Mouse (Mus musculus) megakaryocyte, embryonic 14.5 days (primary cell): ENCODE results near the gene Slc39a11. TPM values are rescaled to one million over a fixed set of nuclear protein-coding genes. Genes with fewer than 3 reads are reported as not detected.
"Not testable (repeated sequence)": the region's sequence is repeated elsewhere in the genome, so short reads cannot be mapped to it uniquely, and the experiment has no call there.

Experiments used
- H3K27me3 ChIP-seq: replicated peaks from 2 replicates; pipeline ENCODE3; 2012; ENCODE audit warnings: inconsistent platforms
- H3K36me3 ChIP-seq: replicated peaks from 2 replicates; pipeline ENCODE3; 2012; ENCODE audit warnings: low read length, inconsistent platforms, mixed read lengths
- H3K4me1 ChIP-seq: 2 replicates; pipeline ENCODE4 v1.6.1; 2012; ENCODE audit warnings: inconsistent platforms
- H3K4me3 ChIP-seq: replicated peaks from 2 replicates; pipeline ENCODE3; 2012; ENCODE audit warnings: moderate library complexity, mild to moderate bottlenecking, inconsistent platforms
- H3K9me3 ChIP-seq: 2 replicates; pipeline ENCODE4 v1.6.1; 2012; ENCODE audit warnings: inconsistent platforms
- FLI1 ChIP-seq: IDR thresholded peaks from 2 replicates; pipeline ENCODE4 v1.6.1; 2012; ENCODE audit warnings: low read length, inconsistent platforms, mixed read lengths
- GATA1 ChIP-seq: IDR thresholded peaks from 3 replicates; pipeline ENCODE4 v1.6.1; 2012; ENCODE audit warnings: mixed read lengths, low read length, inconsistent platforms, borderline replicate concordance
- polyA plus RNA-seq: library from polyadenylated mRNA; stranded (reverse); fragments of >175 nt; gene quantifications from 2 replicates; pipeline ENCODE4 v1.2.3, GENCODE M21; 2012; ENCODE audit warnings: low replicate concordance; ENCODE audit not compliant: insufficient read depth

Slc39a11 gene
- polyA plus RNA-seq, 1 experiment, result 20.6 TPM

GRCm38 (mm10) chr11:113667704-113668103 is 17.8 kb upstream of the Slc39a11 start:
- TF ChIP-seq FLI1 (no peak), GATA1 (no peak)
- Histone ChIP-seq H3K9me3 (no peaks in the 10 kb centered on the region), H3K27me3 (no peaks in the 10 kb centered on the region), H3K4me3 (peak overlapping the region; percentile 12), H3K36me3 (peaks cover 89% of the 10 kb centered on the region), H3K4me1 (peaks cover 58% of the 10 kb centered on the region)

DNA sequence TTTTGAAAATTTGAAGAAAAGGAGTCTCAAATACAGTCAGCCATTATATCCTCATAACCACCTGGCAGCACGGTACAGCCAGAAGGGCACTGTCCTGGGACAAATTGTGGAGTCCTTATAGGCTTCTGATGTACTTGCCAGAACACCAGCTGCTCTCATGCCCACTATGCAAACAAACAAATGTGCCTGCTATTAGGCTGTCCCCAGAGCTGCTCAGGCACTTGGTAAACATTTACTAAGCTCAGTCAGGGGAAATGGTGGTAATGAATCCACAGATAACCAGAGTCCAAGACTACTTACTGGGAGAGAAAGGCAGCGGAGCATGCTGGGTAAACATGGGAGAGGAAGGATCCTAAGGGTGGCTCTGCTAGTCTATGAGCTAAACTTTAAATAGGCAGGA is 17.2 kb upstream of the Slc39a11 start:
- Histone ChIP-seq H3K9me3 (no peaks in the 10 kb centered on the region), H3K36me3 (peaks cover 89% of the 10 kb centered on the region), H3K27me3 (no peaks in the 10 kb centered on the region), H3K4me3 (peak overlapping the region; percentile 50), H3K4me1 (peaks cover 59% of the 10 kb centered on the region)
- no peak for TF ChIP-seq GATA1
- TF ChIP-seq FLI1, result no peak

- Histone ChIP-seq H3K27me3 (no peaks in the 10 kb centered on the region), H3K9me3 (no peaks in the 10 kb centered on the region), H3K4me1 (peaks cover 62% of the 10 kb centered on the region), H3K36me3 (peaks cover 89% of the 10 kb centered on the region), H3K4me3 (peak overlapping the region; percentile 64)
- no peak for TF ChIP-seq GATA1
- TF ChIP-seq FLI1, result no peak
Measured at GRCm38 (mm10) chr11:113666648-113667047, 16.8 kb upstream of the Slc39a11 start.

DNA sequence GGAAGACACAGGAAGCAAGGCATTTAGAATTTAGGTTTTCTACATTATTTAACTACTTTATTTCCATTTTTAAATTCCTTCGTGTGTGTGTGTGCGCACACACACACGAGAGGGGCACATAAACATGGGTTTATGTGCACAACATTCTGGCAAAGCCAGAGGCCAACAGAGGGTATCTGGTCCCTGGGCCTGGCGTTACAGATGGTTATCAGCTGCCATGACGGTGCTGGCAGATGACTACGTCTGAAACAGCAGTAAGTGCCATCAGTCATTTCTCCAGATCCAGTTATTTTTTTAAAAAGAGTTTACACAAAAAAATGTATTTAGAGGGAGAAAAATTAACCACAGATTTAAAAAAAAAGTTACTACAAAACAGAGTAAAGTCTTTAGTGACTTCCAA is 16.3 kb upstream of the Slc39a11 start:
- no peaks in the 10 kb centered on the region for H3K27me3 ChIP-seq
- peaks cover 89% of the 10 kb centered on the region for H3K36me3 ChIP-seq
- no peak for TF ChIP-seq FLI1
- TF ChIP-seq GATA1, result no peak
- H3K4me3 ChIP-seq, result no peak overlapping the region
- no peaks in the 10 kb centered on the region for H3K9me3 ChIP-seq
- H3K4me1 ChIP-seq, result peaks cover 60% of the 10 kb centered on the region

DNA sequence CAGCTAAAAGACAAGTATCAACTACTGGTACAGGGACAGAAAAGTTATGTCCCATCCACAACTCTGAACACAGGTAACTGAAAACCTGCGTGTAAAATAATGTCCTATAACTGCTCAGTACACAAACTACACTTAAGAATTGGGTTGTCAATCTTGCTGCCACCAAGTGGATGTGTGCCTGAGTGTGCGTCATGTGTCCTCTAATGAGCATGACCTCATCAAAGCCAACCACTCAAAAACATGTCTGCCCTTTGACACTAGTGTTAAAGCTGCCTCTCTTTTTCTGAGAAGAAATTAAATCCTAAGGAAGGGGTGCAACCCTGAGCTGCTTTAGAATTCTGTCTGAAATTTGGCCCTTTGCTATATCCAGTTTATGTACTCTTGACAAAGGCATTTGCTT is 14.4 kb upstream of the Slc39a11 start:
- no peaks in the 10 kb centered on the region for H3K27me3 ChIP-seq
- H3K9me3 ChIP-seq, result no peaks in the 10 kb centered on the region
- H3K4me3 ChIP-seq, result no peak overlapping the region
- peaks cover 50% of the 10 kb centered on the region for H3K4me1 ChIP-seq
- peaks cover 93% of the 10 kb centered on the region for H3K36me3 ChIP-seq
- no peak for TF ChIP-seq GATA1
- no peak for TF ChIP-seq FLI1

DNA sequence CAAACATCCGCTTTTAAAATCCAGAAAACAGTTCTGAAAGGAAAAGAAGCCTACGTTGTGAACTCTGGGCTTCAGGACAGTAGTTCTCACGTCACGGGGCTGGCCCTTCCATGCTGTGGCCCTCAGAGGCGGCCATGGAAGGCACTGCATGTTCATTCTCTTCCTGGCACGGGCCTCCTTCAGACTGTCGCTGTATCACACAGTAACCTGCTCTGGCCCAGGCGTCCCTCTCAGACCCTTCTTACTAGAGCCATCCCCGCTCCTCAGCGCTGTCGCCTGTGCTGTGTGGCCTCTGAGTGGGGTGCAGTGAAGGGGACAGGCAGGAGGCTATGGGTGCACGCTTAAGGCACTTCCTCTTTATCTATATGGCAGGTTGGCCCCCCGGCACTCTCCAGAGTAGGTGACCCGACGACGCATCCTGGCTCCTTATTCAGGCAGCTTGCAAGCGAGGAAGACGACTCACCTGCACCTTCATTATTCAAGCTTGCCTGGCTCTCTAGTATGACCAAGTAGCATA is 12.0 kb upstream of the Slc39a11 start:
- Histone ChIP-seq H3K9me3 (no peaks in the 10 kb centered on the region), H3K36me3 (peaks cover 92% of the 10 kb centered on the region), H3K27me3 (no peaks in the 10 kb centered on the region), H3K4me3 (no peak overlapping the region), H3K4me1 (peaks cover 30% of the 10 kb centered on the region)
- TF ChIP-seq GATA1, result no peak
- no peak for TF ChIP-seq FLI1

- peaks cover 24% of the 10 kb centered on the region for H3K4me1 ChIP-seq
- no peak overlapping the region for H3K4me3 ChIP-seq
- no peaks in the 10 kb centered on the region for H3K9me3 ChIP-seq
- no peaks in the 10 kb centered on the region for H3K27me3 ChIP-seq
- TF ChIP-seq GATA1 (no peak), FLI1 (no peak)
- H3K36me3 ChIP-seq, result peaks cover 95% of the 10 kb centered on the region
Measured at GRCm38 (mm10) chr11:113660940-113661339, 11.1 kb upstream of the Slc39a11 start.

DNA sequence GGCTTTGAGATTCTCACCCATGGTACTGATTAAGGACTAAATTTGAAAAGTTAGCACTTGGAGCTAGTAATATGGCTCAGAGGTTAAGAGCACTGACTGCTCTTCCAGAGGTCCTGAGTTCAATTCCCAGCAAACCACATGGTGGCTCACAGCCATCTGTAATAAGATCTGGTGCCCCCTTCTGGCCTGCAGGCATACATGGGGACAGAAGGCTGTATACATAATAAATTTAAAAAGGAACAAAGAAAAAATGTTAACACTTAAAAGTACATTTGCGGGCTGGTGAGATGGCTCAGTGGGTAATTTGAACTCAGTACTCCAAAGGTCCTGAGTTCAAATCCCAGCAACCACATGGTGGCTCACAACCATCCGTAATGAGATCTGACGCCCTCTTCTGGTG is 10.3 kb upstream of the Slc39a11 start:
- peaks cover 24% of the 10 kb centered on the region; the same call in 1 of the 2 replicates for H3K4me1 ChIP-seq
- not testable (repeated sequence) for H3K27me3 ChIP-seq, H3K4me3 ChIP-seq, H3K9me3 ChIP-seq
- H3K36me3 ChIP-seq, result peaks cover 96% of the 10 kb centered on the region

DNA sequence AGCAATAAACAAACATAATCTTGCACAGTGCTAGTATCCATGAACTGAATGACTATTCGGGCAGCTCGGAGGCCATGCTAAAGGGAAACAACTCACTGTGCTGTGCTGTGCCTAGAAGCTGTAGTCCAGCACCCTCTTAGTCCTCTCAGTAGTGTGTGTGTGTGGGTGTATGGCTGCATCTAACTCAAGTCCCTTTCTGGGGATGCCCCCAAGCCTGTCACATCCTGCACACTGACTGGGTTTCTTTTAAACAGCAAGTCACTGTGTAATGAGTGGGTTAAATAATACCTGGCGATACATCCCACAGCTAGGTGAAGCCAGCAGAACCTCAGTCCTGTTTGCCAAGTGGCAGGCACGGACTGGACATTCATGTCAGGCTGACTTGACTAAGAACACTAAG is 8.9 kb upstream of the Slc39a11 start:
- Histone ChIP-seq H3K27me3 (no peaks in the 10 kb centered on the region), H3K4me3 (no peak overlapping the region), H3K36me3 (peaks cover 96% of the 10 kb centered on the region), H3K9me3 (no peaks in the 10 kb centered on the region), H3K4me1 (peaks cover 18% of the 10 kb centered on the region; the same call in 1 of the 2 replicates)
- no peak for TF ChIP-seq GATA1
- no peak for TF ChIP-seq FLI1

DNA sequence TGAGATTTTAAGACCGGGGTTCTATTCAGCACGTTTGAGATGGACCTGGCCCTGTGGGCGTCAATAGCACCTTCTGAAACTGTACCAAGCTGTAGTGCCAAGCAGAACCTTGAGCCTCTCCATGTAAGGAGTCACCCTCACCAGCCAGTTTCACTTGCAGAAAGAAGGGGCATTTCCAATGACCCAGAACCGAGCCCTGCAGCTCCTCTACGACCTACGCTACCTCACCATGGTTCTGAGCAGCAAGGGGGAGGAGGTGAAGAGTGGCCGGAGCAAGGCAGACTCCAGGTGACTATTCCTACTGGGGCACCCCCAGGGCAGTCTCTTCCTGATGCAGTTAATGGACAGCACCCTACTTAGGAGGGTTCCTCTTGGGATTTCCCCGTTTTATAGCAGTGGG is 8.4 kb upstream of the Slc39a11 start:
- no peak overlapping the region for H3K4me3 ChIP-seq
- peaks cover 16% of the 10 kb centered on the region; the same call in 1 of the 2 replicates for H3K4me1 ChIP-seq
- TF ChIP-seq GATA1, result no peak
- no peak for TF ChIP-seq FLI1
- H3K27me3 ChIP-seq, result no peaks in the 10 kb centered on the region
- peaks cover 96% of the 10 kb centered on the region for H3K36me3 ChIP-seq
- H3K9me3 ChIP-seq, result no peaks in the 10 kb centered on the region

DNA sequence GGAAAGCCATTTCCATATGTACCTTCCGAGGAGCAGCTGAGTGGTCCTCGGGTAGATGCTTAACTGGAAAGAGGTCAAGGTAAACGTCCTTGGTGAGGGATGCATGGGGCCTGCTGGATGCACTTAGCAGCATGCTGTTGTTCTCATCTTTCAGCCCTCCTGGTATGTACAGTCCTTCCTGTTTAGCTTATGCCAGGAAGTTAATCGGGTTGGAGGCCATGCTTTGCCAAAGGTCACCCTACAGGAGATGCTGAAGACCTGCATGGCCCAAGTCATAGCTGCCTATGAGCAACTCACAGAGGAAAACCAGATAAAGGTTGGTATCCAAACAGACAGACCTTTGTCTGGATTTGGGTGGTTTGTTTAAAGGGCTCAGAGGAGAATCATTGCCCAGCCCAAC is 7.3 kb upstream of the Slc39a11 start:
- TF ChIP-seq GATA1 (no peak), FLI1 (no peak)
- H3K9me3 ChIP-seq, result no peaks in the 10 kb centered on the region
- no peaks in the 10 kb centered on the region for H3K27me3 ChIP-seq
- H3K4me3 ChIP-seq, result no peak overlapping the region
- H3K36me3 ChIP-seq, result peaks cover 98% of the 10 kb centered on the region
- H3K4me1 ChIP-seq, result peaks cover 16% of the 10 kb centered on the region; the same call in 1 of the 2 replicates
